Mouse (Mus musculus): ENCODE data around the gene Sh3bgrl3. TPM values are rescaled to one million over a fixed set of nuclear protein-coding genes. Genes with fewer than 3 reads are reported as not detected.

Sh3bgrl3 gene
- total and polyA plus RNA-seq, 3 experiments: 128 to 362 (median 153) TPM

DNA sequence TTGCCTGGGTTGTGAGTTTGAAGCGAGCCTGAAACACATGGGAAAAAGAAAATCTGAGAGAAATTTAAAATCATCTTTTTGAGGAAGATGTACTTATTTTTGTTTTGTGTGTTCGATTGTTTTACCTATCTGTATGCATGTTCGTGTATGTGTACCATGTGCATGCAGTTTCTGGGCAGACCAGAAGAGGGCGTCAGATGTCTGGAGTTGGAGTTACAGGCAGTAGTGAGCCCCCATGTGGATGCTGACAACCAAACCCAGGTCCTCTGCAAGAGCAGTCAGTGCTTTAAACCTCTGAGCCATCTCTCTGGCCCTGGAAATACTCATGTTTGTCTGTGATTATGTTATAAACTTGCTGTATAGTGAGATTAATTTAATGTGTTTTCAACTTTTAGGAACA, 43.6 kb downstream of the Sh3bgrl3 start:
- no peaks in the 10 kb centered on the region for H3K27me3 ChIP-seq (replicated peaks)
- no peak overlapping the region for H3K9ac ChIP-seq (ENCODE audit: insufficient read depth, low read depth)
- no peak for DNase-seq (ENCODE audit: extremely low read depth)
- peaks cover 4% of the 10 kb centered on the region for H3K9me3 ChIP-seq (replicated peaks; ENCODE audit: low read length)
- in situ Hi-C loops (cut with MboI; ENCODE audit: low pct_ligation_motif_present, low pct_unique_long_range_greater_than_20kb, low sequenced_read_pairs) (loop anchor here (25.0 kb wide), 1 partner anchor 498 kb away; the partner anchor contains the start of gene Gpn2), dilution Hi-C loops (cut with MboI; ENCODE audit: extremely low pct_ligation_motif_present, extremely low pct_unique_long_range_greater_than_20kb, low sequenced_read_pairs) (no loop called here)
- H3K27ac ChIP-seq (ENCODE audit: insufficient read depth, low read depth): no peak overlapping the region
- H3K4me2 ChIP-seq (ENCODE audit: insufficient read depth, low read depth, poor library complexity, severe bottlenecking): no peak overlapping the region
- H3K79me2 ChIP-seq (replicated peaks; ENCODE audit: control insufficient read depth, extremely low read depth, insufficient read depth, poor library complexity, severe bottlenecking): no peaks in the 10 kb centered on the region
- no peak for TF ChIP-seq ZNF384 (IDR thresholded peaks at IDR 0.05; ENCODE audit: low read depth, low read length)
- TF ChIP-seq RAD21 (IDR thresholded peaks at IDR 0.05; ENCODE audit: low read depth, low read length): no peak; the same call in none of the 2 replicates
- no peak for TF ChIP-seq USF1 (IDR thresholded peaks at IDR 0.05; ENCODE audit: low read depth, low read length)
- TF ChIP-seq CTCF (conservative IDR thresholded peaks at IDR 0.05 in 1 of 2, IDR thresholded peaks at IDR 0.05 in 1 of 2; ENCODE audit: low read depth in 2 of 2, low read length in 2 of 2): peak; percentile 10 to 59; a peak in 2 of 4 replicates
- TF ChIP-seq MAX (IDR thresholded peaks at IDR 0.05; ENCODE audit: low read length): no peak
- peaks cover 4 to 32% of the 10 kb centered on the region in 2 experiments for H3K4me1 ChIP-seq (ENCODE audit: control insufficient read depth in 1 of 2, insufficient read depth in 2 of 2)
- no peak overlapping the region for H3K4me3 ChIP-seq (replicated peaks in 1 of 3; ENCODE audit: low read depth in 2 of 3, low read length in 2 of 3, poor library complexity in 1 of 3)
- peaks cover 15 to 44% of the 10 kb centered on the region in 2 experiments for H3K36me3 ChIP-seq (replicated peaks in 1 of 2; ENCODE audit: control insufficient read depth in 1 of 2, insufficient read depth in 1 of 2, low read length in 1 of 2)

GRCm38 (mm10) chr4:134082460-134082859, 46.1 kb downstream of the Sh3bgrl3 start:
- H3K4me2 ChIP-seq (ENCODE audit: insufficient read depth, low read depth, poor library complexity, severe bottlenecking): peak overlapping the region; percentile 58
- no peak for TF ChIP-seq POLR2AphosphoS2 (IDR thresholded peaks at IDR 0.05; ENCODE audit: low read depth, low read length)
- H3K9ac ChIP-seq (ENCODE audit: insufficient read depth, low read depth): peak overlapping the region; percentile 71
- peaks cover 4% of the 10 kb centered on the region for H3K9me3 ChIP-seq (replicated peaks; ENCODE audit: low read length)
- peak overlapping the region; percentile 52 to 60 (median 56) for H3K4me3 ChIP-seq (replicated peaks in 1 of 3; ENCODE audit: low read depth in 2 of 3, low read length in 2 of 3, poor library complexity in 1 of 3)
- peak overlapping the region; percentile 18; the same call in 1 of the 2 replicates for H3K27ac ChIP-seq (ENCODE audit: insufficient read depth, low read depth)
- peaks cover 4 to 28% of the 10 kb centered on the region in 2 experiments for H3K4me1 ChIP-seq (ENCODE audit: control insufficient read depth in 1 of 2, insufficient read depth in 2 of 2)
- H3K79me2 ChIP-seq (replicated peaks; ENCODE audit: control insufficient read depth, extremely low read depth, insufficient read depth, poor library complexity, severe bottlenecking): no peaks in the 10 kb centered on the region
- in situ Hi-C loops (cut with MboI; ENCODE audit: low pct_ligation_motif_present, low pct_unique_long_range_greater_than_20kb, low sequenced_read_pairs) (loop anchor here (25.0 kb wide), 1 partner anchor 495 kb away; the partner anchor contains the start of gene Gpn2), dilution Hi-C loops (cut with MboI; ENCODE audit: extremely low pct_ligation_motif_present, extremely low pct_unique_long_range_greater_than_20kb, low sequenced_read_pairs) (no loop called here)
- peaks cover 3 to 22% of the 10 kb centered on the region in 2 experiments for H3K36me3 ChIP-seq (replicated peaks in 1 of 2; ENCODE audit: control insufficient read depth in 1 of 2, insufficient read depth in 1 of 2, low read length in 1 of 2)
- no peak for DNase-seq (ENCODE audit: extremely low read depth)
- no peaks in the 10 kb centered on the region for H3K27me3 ChIP-seq (replicated peaks)

DNA sequence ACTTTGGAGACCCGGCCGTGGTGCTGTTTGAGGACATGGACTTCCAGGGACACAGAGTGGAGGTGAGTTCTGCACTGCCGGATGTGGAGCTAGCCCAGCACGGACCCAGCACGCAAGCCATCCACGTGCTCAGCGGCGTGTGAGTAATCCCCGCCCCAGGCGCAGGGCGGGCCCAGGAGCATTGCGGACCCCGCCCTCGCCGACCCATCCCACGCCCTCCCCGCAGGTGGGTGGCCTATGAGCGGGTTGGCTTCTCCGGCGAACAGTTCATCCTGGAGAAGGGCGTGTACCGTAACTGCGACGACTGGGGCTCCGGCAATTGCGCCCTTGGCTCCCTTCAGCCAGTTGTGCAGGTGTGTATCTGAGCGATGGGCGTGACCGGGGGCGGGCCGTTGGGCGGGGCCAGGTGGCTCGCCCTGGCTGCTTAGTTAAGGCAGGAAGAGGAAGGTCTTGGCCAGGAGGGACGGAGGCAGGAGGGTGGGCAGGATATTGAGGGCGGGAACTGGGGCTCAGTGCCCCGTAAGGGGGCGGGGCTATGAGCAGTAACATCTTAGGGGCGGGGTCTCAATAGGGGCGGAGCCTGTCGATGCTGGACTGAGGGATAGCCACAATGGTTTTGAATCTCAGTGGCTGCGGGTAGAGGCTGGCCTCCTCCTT, 46.7 kb downstream of the Sh3bgrl3 start:
- Histone ChIP-seq H3K36me3 (replicated peaks in 1 of 2; ENCODE audit: control insufficient read depth in 1 of 2, insufficient read depth in 1 of 2, low read length in 1 of 2) (peaks cover 0 to 16% of the 10 kb centered on the region in 2 experiments), H3K4me1 (ENCODE audit: control insufficient read depth in 1 of 2, insufficient read depth in 2 of 2) (peaks cover 4 to 24% of the 10 kb centered on the region in 2 experiments), H3K9me3 (replicated peaks; ENCODE audit: low read length) (peaks cover 4% of the 10 kb centered on the region), H3K27ac (ENCODE audit: insufficient read depth, low read depth) (no peak overlapping the region; the same call in 1 of the 2 replicates), H3K4me2 (ENCODE audit: insufficient read depth, low read depth, poor library complexity, severe bottlenecking) (peak overlapping the region; percentile 58), H3K79me2 (replicated peaks; ENCODE audit: control insufficient read depth, extremely low read depth, insufficient read depth, poor library complexity, severe bottlenecking) (no peaks in the 10 kb centered on the region), H3K4me3 (replicated peaks in 1 of 3; ENCODE audit: low read depth in 2 of 3, low read length in 2 of 3, poor library complexity in 1 of 3) (peak overlapping the region; percentile 52 to 60 (median 56)), H3K9ac (ENCODE audit: insufficient read depth, low read depth) (peak overlapping the region; percentile 71; the same call in 1 of the 2 replicates), H3K27me3 (replicated peaks) (no peaks in the 10 kb centered on the region)
- in situ Hi-C loops (cut with MboI; ENCODE audit: low pct_ligation_motif_present, low pct_unique_long_range_greater_than_20kb, low sequenced_read_pairs) (loop anchor here (25.0 kb wide), 1 partner anchor 495 kb away; the partner anchor contains the start of gene Gpn2), dilution Hi-C loops (cut with MboI; ENCODE audit: extremely low pct_ligation_motif_present, extremely low pct_unique_long_range_greater_than_20kb, low sequenced_read_pairs) (no loop called here)
- peak; percentile 98 for DNase-seq (ENCODE audit: extremely low read depth)
- TF ChIP-seq ETS1 (conservative IDR thresholded peaks at IDR 0.05; ENCODE audit: low read depth, low read length) (no peak), MAZ (IDR thresholded peaks at IDR 0.05; ENCODE audit: low read depth, low read length) (no peak; the same call in 1 of the 2 replicates), KAT2A (IDR thresholded peaks at IDR 0.05; ENCODE audit: insufficient replicate concordance, low read length) (no peak), USF2 (conservative IDR thresholded peaks at IDR 0.05; ENCODE audit: low read depth, low read length) (no peak), ELF1 (IDR thresholded peaks at IDR 0.05; ENCODE audit: low read depth, low read length) (peak; percentile 71), RCOR1 (conservative IDR thresholded peaks at IDR 0.05; ENCODE audit: low read depth, low read length) (no peak), PAX5 (IDR thresholded peaks at IDR 0.05; ENCODE audit: low read length) (no peak), IRF4 (IDR thresholded peaks at IDR 0.05; ENCODE audit: low read depth, low read length) (no peak), NELFE (IDR thresholded peaks at IDR 0.05; ENCODE audit: low read depth, low read length) (peak; percentile 63), USF1 (IDR thresholded peaks at IDR 0.05; ENCODE audit: low read depth, low read length) (peak; percentile 48), ZNF384 (IDR thresholded peaks at IDR 0.05; ENCODE audit: low read depth, low read length) (no peak), EP300 (IDR thresholded peaks at IDR 0.05; ENCODE audit: low read length) (no peak), RAD21 (IDR thresholded peaks at IDR 0.05; ENCODE audit: low read depth, low read length) (no peak), E2F4 (IDR thresholded peaks at IDR 0.05; ENCODE audit: insufficient replicate concordance, low read depth, low read length) (0 out of 2 replicates have a peak, but pooled peaks have one; percentile 27), TCF12 (IDR thresholded peaks at IDR 0.05; ENCODE audit: low read depth, low read length) (peak; percentile 64), ZMIZ1 (IDR thresholded peaks at IDR 0.05; ENCODE audit: low read depth, low read length) (no peak; the same call in 1 of the 2 replicates), BHLHE40 (IDR thresholded peaks at IDR 0.05; ENCODE audit: low read depth, low read length) (peak; percentile 97), NRF1 (IDR thresholded peaks at IDR 0.05; ENCODE audit: low read depth, low read length) (peak; percentile 47; the same call in 1 of the 2 replicates), MXI1 (IDR thresholded peaks at IDR 0.05; ENCODE audit: low read depth, low read length) (peak; percentile 97), JUND (conservative IDR thresholded peaks at IDR 0.05; ENCODE audit: low read depth, low read length) (no peak)

All from CH12.LX (cell line).